Mouse (Mus musculus) lung, postnatal 25 days (tissue): Measurements from ENCODE around the gene Mvb12b.

Experiments
- DNase-seq: peaks from one replicate; pipeline ENCODE4 v3.0.0; 2022; ENCODE audit warnings: low spot score

Gene Mvb12b

GRCm38 (mm10) chr2:33885264-33885651 is 2.5 kb downstream of the Mvb12b start:
- no peak for DNase-seq

- no peak for DNase-seq
Measured at GRCm38 (mm10) chr2:33884623-33885263, 3.0 kb downstream of the Mvb12b start.

- no peak for DNase-seq
Measured at GRCm38 (mm10) chr2:33879223-33879622, 8.5 kb downstream of the Mvb12b start.

- no peak for DNase-seq
Measured at GRCm38 (mm10) chr2:33878437-33878836, 9.3 kb downstream of the Mvb12b start.

- DNase-seq, result no peak
Measured at GRCm38 (mm10) chr2:33877663-33878360, 9.9 kb downstream of the Mvb12b start.

- DNase-seq, result peak; percentile 32
Measured at GRCm38 (mm10) chr2:33876529-33877290, 11.0 kb downstream of the Mvb12b start.

- no peak for DNase-seq
Measured at GRCm38 (mm10) chr2:33875594-33875993, 12.2 kb downstream of the Mvb12b start.

- DNase-seq, result peak; percentile 61
Measured at GRCm38 (mm10) chr2:33874856-33875576, 12.7 kb downstream of the Mvb12b start.

GRCm38 (mm10) chr2:33874367-33874766 is 13.4 kb downstream of the Mvb12b start:
- DNase-seq, result peak; percentile 81

- no peak for DNase-seq
Measured at GRCm38 (mm10) chr2:33873501-33873900, 14.2 kb downstream of the Mvb12b start.

GRCm38 (mm10) chr2:33872841-33873271 is 14.9 kb downstream of the Mvb12b start:
- peak; percentile 77 for DNase-seq

GRCm38 (mm10) chr2:33871181-33871520 is 16.6 kb downstream of the Mvb12b start:
- no peak for DNase-seq

- DNase-seq, result peak; percentile 84
Measured at GRCm38 (mm10) chr2:33870369-33871180, 17.2 kb downstream of the Mvb12b start.

GRCm38 (mm10) chr2:33869689-33870343 is 17.9 kb downstream of the Mvb12b start:
- DNase-seq, result no peak

- no peak for DNase-seq
Measured at GRCm38 (mm10) chr2:33868996-33869688, 18.6 kb downstream of the Mvb12b start.

- DNase-seq, result no peak
Measured at GRCm38 (mm10) chr2:33868322-33868721, 19.4 kb downstream of the Mvb12b start.

- no peak for DNase-seq
Measured at GRCm38 (mm10) chr2:33856746-33857145, 31.0 kb downstream of the Mvb12b start.

GRCm38 (mm10) chr2:33853011-33853976 is 34.5 kb downstream of the Mvb12b start:
- no peak for DNase-seq

GRCm38 (mm10) chr2:33847196-33847834 is 40.4 kb downstream of the Mvb12b start:
- DNase-seq, result no peak
